Mouse (Mus musculus): ENCODE results near the gene Grk5.
"Not testable (repeated sequence)": the region's sequence is repeated elsewhere in the genome, so short reads cannot be mapped to it uniquely, and the experiment has no call there.

Gene Grk5

GRCm38 (mm10) chr19:60889714-60890315 is at the start of gene Grk5:
Grk5 (plus strand) TSS chr19:60889749.
- peak; percentile 86 to 88 for DNase-seq (ENCODE audit: low spot score in 2 of 2)

- no peak for DNase-seq (ENCODE audit: low spot score in 2 of 2)
Measured at GRCm38 (mm10) chr19:60843324-60843723, 46.2 kb upstream of the Grk5 start.

- no peak for DNase-seq (ENCODE audit: low spot score in 2 of 2)
Measured at GRCm38 (mm10) chr19:60845731-60846130, 43.8 kb upstream of the Grk5 start.

GRCm38 (mm10) chr19:60860868-60861700 is 28.5 kb upstream of the Grk5 start, which contains the start of gene Sfxn4:
Sfxn4 (minus strand) TSS chr19:60861479.
- DNase-seq (ENCODE audit: low spot score in 2 of 2) = peak; percentile 80 to 83

GRCm38 (mm10) chr19:60866169-60866568 is 23.4 kb upstream of the Grk5 start:
- DNase-seq (ENCODE audit: low spot score in 2 of 2) = not testable (repeated sequence)

GRCm38 (mm10) chr19:60870489-60870888 is 19.1 kb upstream of the Grk5 start:
- no peak for DNase-seq (ENCODE audit: low spot score in 2 of 2)

- no peak for DNase-seq (ENCODE audit: low spot score in 2 of 2)
Measured at GRCm38 (mm10) chr19:60871366-60871765, 18.2 kb upstream of the Grk5 start.

- DNase-seq (ENCODE audit: low spot score in 2 of 2) = no peak
Measured at GRCm38 (mm10) chr19:60872272-60872671, 17.3 kb upstream of the Grk5 start.

GRCm38 (mm10) chr19:60873501-60873900 is 16.0 kb upstream of the Grk5 start:
- no peak for DNase-seq (ENCODE audit: low spot score in 2 of 2)

GRCm38 (mm10) chr19:60874064-60874694 is 15.4 kb upstream of the Grk5 start, which contains the start of gene Prdx3:
Prdx3 (minus strand) TSS chr19:60874556.
- DNase-seq (ENCODE audit: low spot score in 2 of 2) = peak; percentile 98 to 99

- no peak for DNase-seq (ENCODE audit: low spot score in 2 of 2)
Measured at GRCm38 (mm10) chr19:60883129-60883528, 6.4 kb upstream of the Grk5 start.

- DNase-seq (ENCODE audit: low spot score in 2 of 2) = no peak
Measured at GRCm38 (mm10) chr19:60887637-60888036, 1.9 kb upstream of the Grk5 start.

- peak in 1 of 2 experiments; percentile 10 for DNase-seq (ENCODE audit: low spot score in 2 of 2)
Measured at GRCm38 (mm10) chr19:60889101-60889713, 342 bp upstream of the Grk5 start.

GRCm38 (mm10) chr19:60890391-60891122 is 1.0 kb downstream of the Grk5 start:
- DNase-seq (ENCODE audit: low spot score in 2 of 2) = no peak

GRCm38 (mm10) chr19:60891123-60891470 is 1.5 kb downstream of the Grk5 start:
- DNase-seq (ENCODE audit: low spot score in 2 of 2) = no peak

- DNase-seq (ENCODE audit: low spot score in 2 of 2) = peak; percentile 45 to 67
Measured at GRCm38 (mm10) chr19:60891934-60892547, 2.5 kb downstream of the Grk5 start.

- peak in 1 of 2 experiments; percentile 35 for DNase-seq (ENCODE audit: low spot score in 2 of 2)
Measured at GRCm38 (mm10) chr19:60895251-60895880, 5.8 kb downstream of the Grk5 start.

- DNase-seq (ENCODE audit: low spot score in 2 of 2) = no peak
Measured at GRCm38 (mm10) chr19:60903139-60903538, 13.6 kb downstream of the Grk5 start.

GRCm38 (mm10) chr19:60903971-60904370 is 14.4 kb downstream of the Grk5 start:
- DNase-seq (ENCODE audit: low spot score in 2 of 2) = peak in 1 of 2 experiments; percentile 9

- DNase-seq (ENCODE audit: low spot score in 2 of 2) = no peak
Measured at GRCm38 (mm10) chr19:60905477-60905876, 15.9 kb downstream of the Grk5 start.
